Mouse (Mus musculus) midbrain, embryonic 15.5 days (tissue): ENCODE measurements at regions not wholly inside any gene's neighbourhood (a gene's known extent, or its start where the extent isn't known, plus 50 kb on each side); places are given as distances from the start of the nearest gene placed in this dataset.
A peak's percentile ranks its signal among the peaks of the same experiment; 100 is the strongest.

Source experiments
- ATAC-seq: fragments of 200-750 bp; cut with Nextera tagmentation; replicated peaks from 2 replicates; pipeline ENCODE4 v1.8.0; 2017; ENCODE audit warnings: moderate TSS enrichment
- H3K27ac ChIP-seq: fragments of 300-500 bp; sonication (generic); 2 replicates; pipeline ENCODE4 v1.5.1; 2015; ENCODE audit warnings: mild to moderate bottlenecking, inconsistent platforms
- H3K27me3 ChIP-seq: fragments of 300-500 bp; sonication (generic); replicated peaks from 2 replicates; pipeline ENCODE4 v1.6.1; 2015; ENCODE audit warnings: inconsistent platforms
- H3K36me3 ChIP-seq: fragments of 300-500 bp; sonication (generic); replicated peaks from 2 replicates; pipeline ENCODE4 v1.6.1; 2015; ENCODE audit warnings: inconsistent platforms
- H3K4me1 ChIP-seq: fragments of 300-500 bp; sonication (generic); 2 replicates; pipeline ENCODE4 v1.6.1; 2015; ENCODE audit warnings: inconsistent platforms
- H3K4me2 ChIP-seq: fragments of 300-500 bp; sonication (generic); 2 replicates; pipeline ENCODE4 v1.6.1; 2015; ENCODE audit warnings: inconsistent platforms, mild to moderate bottlenecking, moderate library complexity
- H3K4me3 ChIP-seq: fragments of 300-500 bp; sonication (generic); 2 replicates; pipeline ENCODE4 v1.5.1; 2015; ENCODE audit warnings: mild to moderate bottlenecking, inconsistent platforms
- H3K9ac ChIP-seq: fragments of 300-500 bp; sonication (generic); 2 replicates; pipeline ENCODE4 v1.6.1; 2015; ENCODE audit warnings: mild to moderate bottlenecking, inconsistent platforms
- H3K9me3 ChIP-seq: fragments of 300-500 bp; sonication (generic); 2 replicates; pipeline ENCODE4 v1.6.1; 2016; ENCODE audit warnings: inconsistent platforms
- WGBS: fragments of 180-500 bp; shearing (Covaris S2); methylation state at CpG from one replicate; pipeline ENCODE4 v1.1.7; 2015; ENCODE audit warnings: mixed read lengths; 5-methylcytosine and 5-hydroxymethylcytosine counted together

- Histone ChIP-seq H3K27me3 (no peaks in the 10 kb centered on the region), H3K27ac (no peak overlapping the region), H3K4me1 (no peaks in the 10 kb centered on the region), H3K36me3 (no peaks in the 10 kb centered on the region), H3K4me3 (no peak overlapping the region), H3K9me3 (no peaks in the 10 kb centered on the region), H3K4me2 (no peak overlapping the region), H3K9ac (no peak overlapping the region)
- 87% methylated on average over 3 of the region's 3 CpGs for WGBS
- no peak for ATAC-seq
These were observed 124.6 kb downstream of the Atp23 start for GRCm38 (mm10) chr10:126776603-126777002.

- H3K4me3 ChIP-seq: no peak overlapping the region
- H3K27ac ChIP-seq: no peak overlapping the region
- no peaks in the 10 kb centered on the region for H3K36me3 ChIP-seq
- no peaks in the 10 kb centered on the region for H3K4me1 ChIP-seq
- no peaks in the 10 kb centered on the region for H3K27me3 ChIP-seq
- ATAC-seq: no peak
- no peak overlapping the region for H3K9ac ChIP-seq
- H3K4me2 ChIP-seq: no peak overlapping the region
- no peaks in the 10 kb centered on the region for H3K9me3 ChIP-seq
- 75% methylated on average over 13 of the region's 13 CpGs for WGBS
These were observed 125.2 kb downstream of the Atp23 start for GRCm38 (mm10) chr10:126775946-126776345.

GRCm38 (mm10) chr10:126770446-126771020 lies 130.6 kb downstream of the Atp23 start:
- Histone ChIP-seq H3K27me3 (no peaks in the 10 kb centered on the region), H3K4me3 (no peak overlapping the region), H3K9ac (no peak overlapping the region), H3K4me1 (no peaks in the 10 kb centered on the region), H3K27ac (no peak overlapping the region), H3K4me2 (no peak overlapping the region), H3K9me3 (no peaks in the 10 kb centered on the region), H3K36me3 (no peaks in the 10 kb centered on the region)
- 86% methylated on average over 6 of the region's 6 CpGs for WGBS
- no peak for ATAC-seq

- Histone ChIP-seq H3K36me3 (no peaks in the 10 kb centered on the region), H3K27me3 (no peaks in the 10 kb centered on the region), H3K27ac (no peak overlapping the region), H3K9ac (no peak overlapping the region), H3K4me1 (no peaks in the 10 kb centered on the region), H3K4me2 (no peak overlapping the region), H3K9me3 (no peaks in the 10 kb centered on the region), H3K4me3 (no peak overlapping the region)
- WGBS: 71% methylated on average over 2 of the region's 2 CpGs
- no peak for ATAC-seq
These were observed 135.5 kb downstream of the Atp23 start for GRCm38 (mm10) chr10:126765648-126766047.

GRCm38 (mm10) chr10:126764740-126765139 lies 136.4 kb downstream of the Atp23 start:
- H3K36me3 ChIP-seq: no peaks in the 10 kb centered on the region
- ATAC-seq: no peak
- H3K27me3 ChIP-seq: no peaks in the 10 kb centered on the region
- WGBS: 74% methylated on average over 8 of the region's 8 CpGs
- no peak overlapping the region for H3K4me2 ChIP-seq
- H3K4me1 ChIP-seq: no peaks in the 10 kb centered on the region
- H3K9ac ChIP-seq: no peak overlapping the region
- no peak overlapping the region for H3K27ac ChIP-seq
- H3K9me3 ChIP-seq: no peaks in the 10 kb centered on the region
- H3K4me3 ChIP-seq: no peak overlapping the region

GRCm38 (mm10) chr10:126763976-126764375 lies 137.2 kb downstream of the Atp23 start:
- Histone ChIP-seq H3K9me3 (no peaks in the 10 kb centered on the region), H3K4me3 (no peak overlapping the region), H3K27ac (no peak overlapping the region), H3K4me2 (no peak overlapping the region), H3K36me3 (no peaks in the 10 kb centered on the region), H3K4me1 (no peaks in the 10 kb centered on the region), H3K9ac (no peak overlapping the region), H3K27me3 (no peaks in the 10 kb centered on the region)
- 76% methylated on average over 5 of the region's 5 CpGs for WGBS
- ATAC-seq: no peak

- Histone ChIP-seq H3K4me2 (no peak overlapping the region), H3K36me3 (no peaks in the 10 kb centered on the region), H3K9ac (no peak overlapping the region), H3K4me1 (no peaks in the 10 kb centered on the region), H3K27ac (no peak overlapping the region), H3K9me3 (no peaks in the 10 kb centered on the region), H3K27me3 (no peaks in the 10 kb centered on the region), H3K4me3 (no peak overlapping the region)
- 87% methylated on average over 7 of the region's 7 CpGs for WGBS
- no peak for ATAC-seq
These were observed 142.5 kb downstream of the Atp23 start for GRCm38 (mm10) chr10:126758682-126759081.

- Histone ChIP-seq H3K27ac (no peak overlapping the region), H3K9me3 (no peaks in the 10 kb centered on the region), H3K4me1 (peaks cover 3% of the 10 kb centered on the region; the same call in 1 of the 2 replicates), H3K36me3 (no peaks in the 10 kb centered on the region), H3K4me2 (no peak overlapping the region), H3K4me3 (no peak overlapping the region), H3K9ac (no peak overlapping the region), H3K27me3 (no peaks in the 10 kb centered on the region)
- WGBS: 80% methylated on average over 6 of the region's 6 CpGs
- ATAC-seq: no peak
These were observed 148.0 kb downstream of the Atp23 start for GRCm38 (mm10) chr10:126753201-126753600.

- H3K9me3 ChIP-seq: no peaks in the 10 kb centered on the region
- no peak overlapping the region for H3K4me3 ChIP-seq
- WGBS: 61% methylated on average over 11 of the region's 11 CpGs
- H3K9ac ChIP-seq: no peak overlapping the region
- H3K4me1 ChIP-seq: peaks cover 3% of the 10 kb centered on the region; the same call in 1 of the 2 replicates
- H3K36me3 ChIP-seq: no peaks in the 10 kb centered on the region
- H3K4me2 ChIP-seq: no peak overlapping the region
- no peak for ATAC-seq
- no peaks in the 10 kb centered on the region for H3K27me3 ChIP-seq
- no peak overlapping the region for H3K27ac ChIP-seq
These were observed 148.5 kb downstream of the Atp23 start for GRCm38 (mm10) chr10:126752699-126753098.

- Histone ChIP-seq H3K4me3 (no peak overlapping the region), H3K27me3 (no peaks in the 10 kb centered on the region), H3K4me1 (peaks cover 3% of the 10 kb centered on the region; the same call in 1 of the 2 replicates), H3K9ac (no peak overlapping the region), H3K36me3 (no peaks in the 10 kb centered on the region), H3K4me2 (no peak overlapping the region), H3K9me3 (no peaks in the 10 kb centered on the region), H3K27ac (0 out of 2 replicates have a peak overlapping the region, but pooled peaks have one; percentile 3)
- no peak for ATAC-seq
- WGBS: 51% methylated on average over 17 of the region's 17 CpGs
These were observed 152.3 kb downstream of the Atp23 start for GRCm38 (mm10) chr10:126748696-126749466.

GRCm38 (mm10) chr10:126734661-126735060 lies 166.5 kb downstream of the Atp23 start:
- 61% methylated on average over 2 of the region's 2 CpGs for WGBS
- H3K36me3 ChIP-seq: no peaks in the 10 kb centered on the region
- ATAC-seq: no peak
- no peak overlapping the region for H3K27ac ChIP-seq
- no peak overlapping the region for H3K9ac ChIP-seq
- no peaks in the 10 kb centered on the region for H3K4me1 ChIP-seq
- no peaks in the 10 kb centered on the region for H3K9me3 ChIP-seq
- no peak overlapping the region for H3K4me3 ChIP-seq
- no peaks in the 10 kb centered on the region for H3K27me3 ChIP-seq
- no peak overlapping the region for H3K4me2 ChIP-seq

GRCm38 (mm10) chr10:126727840-126728239 lies 173.3 kb downstream of the Atp23 start:
- H3K27me3 ChIP-seq: no peaks in the 10 kb centered on the region
- no peaks in the 10 kb centered on the region for H3K36me3 ChIP-seq
- H3K27ac ChIP-seq: no peak overlapping the region
- no peak overlapping the region for H3K4me2 ChIP-seq
- no peak overlapping the region for H3K4me3 ChIP-seq
- 78% methylated on average over 4 of the region's 4 CpGs for WGBS
- ATAC-seq: no peak
- H3K9me3 ChIP-seq: no peaks in the 10 kb centered on the region
- H3K9ac ChIP-seq: no peak overlapping the region
- no peaks in the 10 kb centered on the region for H3K4me1 ChIP-seq

GRCm38 (mm10) chr10:126717961-126718360 lies 183.2 kb downstream of the Atp23 start:
- H3K36me3 ChIP-seq: no peaks in the 10 kb centered on the region
- WGBS: 76% methylated on average over 2 of the region's 2 CpGs
- no peak overlapping the region for H3K9ac ChIP-seq
- no peaks in the 10 kb centered on the region for H3K4me1 ChIP-seq
- H3K27ac ChIP-seq: no peak overlapping the region
- no peak overlapping the region for H3K4me2 ChIP-seq
- no peak overlapping the region for H3K4me3 ChIP-seq
- ATAC-seq: no peak
- H3K9me3 ChIP-seq: no peaks in the 10 kb centered on the region
- H3K27me3 ChIP-seq: no peaks in the 10 kb centered on the region
